Mouse (Mus musculus) brain, embryonic 14.5 days (tissue): ENCODE results near the gene Rabggtb.

Source experiments
- CTCF ChIP-seq: fragments of 200-500 bp; IDR thresholded peaks from 2 replicates; pipeline ENCODE4 v1.5.1; 2012; ENCODE audit warnings: inconsistent platforms, mild to moderate bottlenecking, moderate library complexity, borderline replicate concordance; ENCODE audit not compliant: insufficient read depth, insufficient read length; ENCODE audit errors: extremely low read depth
- POLR2A ChIP-seq: fragments of 200-500 bp; IDR thresholded peaks from 2 replicates; pipeline ENCODE4 v1.6.1; 2012; ENCODE audit warnings: mild to moderate bottlenecking, inconsistent platforms, borderline replicate concordance; ENCODE audit not compliant: poor library complexity, insufficient read depth, insufficient read length, severe bottlenecking; ENCODE audit errors: extremely low read depth

- TF ChIP-seq CTCF, result no peak
- TF ChIP-seq POLR2A, result peak; percentile 89
These were observed at the start of gene Rabggtb for GRCm38 (mm10) chr3:153912546-153913509.
